Mouse (Mus musculus) megakaryocyte, adult 5-6 weeks (primary cell): ENCODE measurements around the gene Msi1. TPM values are rescaled to one million over a fixed set of nuclear protein-coding genes. Genes with fewer than 3 reads are reported as not detected.

ENCODE experiments used
- ATAC-seq: 2 replicates; pipeline ENCODE4 v1.8.0; 2016; ENCODE audit warnings: mild to moderate bottlenecking, inconsistent platforms; ENCODE audit not compliant: poor library complexity, severe bottlenecking
- total RNA-seq, 2 experiments: library from RNA; stranded (forward) in 1 of 2; stranded (reverse) in 1 of 2; fragments of 153-499, 151-499 nt in 1 of 2; fragments of 221-1000, 200-1000 nt in 1 of 2; gene quantifications; 2 replicates each; pipeline versions ENCODE4 v1.2.3 to v1.2.4; 2015 to 2017

Msi1 gene
- not detected in 2 replicates for total RNA-seq (2015)
- not detected in 2 replicates for total RNA-seq (2017)

GRCm38 (mm10) chr5:115429359-115430186 lies at the start of gene Msi1:
Msi1 (plus strand) TSS chr5:115429599.
- ATAC-seq, result no peak

GRCm38 (mm10) chr5:115391935-115392334 lies 37.5 kb upstream of the Msi1 start:
- ATAC-seq, result no peak

- no peak for ATAC-seq
Measured at GRCm38 (mm10) chr5:115392969-115393368, 36.4 kb upstream of the Msi1 start.

- ATAC-seq, result no peak
Measured at GRCm38 (mm10) chr5:115394223-115394622, 35.2 kb upstream of the Msi1 start.

- no peak for ATAC-seq
Measured at GRCm38 (mm10) chr5:115394836-115395235, 34.6 kb upstream of the Msi1 start.

- no peak for ATAC-seq
Measured at GRCm38 (mm10) chr5:115396654-115397053, 32.7 kb upstream of the Msi1 start.

- ATAC-seq, result no peak
Measured at GRCm38 (mm10) chr5:115397839-115398780, 31.3 kb upstream of the Msi1 start.

- no peak for ATAC-seq
Measured at GRCm38 (mm10) chr5:115402063-115402462, 27.3 kb upstream of the Msi1 start.

- ATAC-seq, result no peak
Measured at GRCm38 (mm10) chr5:115403436-115404140, 25.8 kb upstream of the Msi1 start.

GRCm38 (mm10) chr5:115404241-115404794 lies 25.1 kb upstream of the Msi1 start:
- no peak for ATAC-seq

GRCm38 (mm10) chr5:115405205-115405604 lies 24.2 kb upstream of the Msi1 start:
- ATAC-seq, result no peak

GRCm38 (mm10) chr5:115408110-115408509 lies 21.3 kb upstream of the Msi1 start:
- no peak for ATAC-seq

GRCm38 (mm10) chr5:115415111-115416085 lies 14.0 kb upstream of the Msi1 start:
- ATAC-seq, result no peak

- ATAC-seq, result no peak
Measured at GRCm38 (mm10) chr5:115428831-115429358, 504 bp upstream of the Msi1 start.

GRCm38 (mm10) chr5:115430187-115430960 lies 975 bp downstream of the Msi1 start:
- ATAC-seq, result no peak

GRCm38 (mm10) chr5:115431061-115431897 lies 1.9 kb downstream of the Msi1 start:
- no peak for ATAC-seq

- no peak for ATAC-seq
Measured at GRCm38 (mm10) chr5:115431898-115432259, 2.5 kb downstream of the Msi1 start.

GRCm38 (mm10) chr5:115432395-115432794 lies 3.0 kb downstream of the Msi1 start:
- ATAC-seq, result no peak
